Mouse (Mus musculus) lung, postnatal 0 days (tissue): ENCODE results near the gene Car15.

ENCODE experiments used
- CTCF ChIP-seq: IDR thresholded peaks from 2 replicates; pipeline ENCODE4 v1.5.1; 2016; ENCODE audit warnings: antibody characterized with exemption, mild to moderate bottlenecking
- EP300 ChIP-seq: IDR thresholded peaks from 2 replicates; pipeline ENCODE4 v1.6.1; 2016; ENCODE audit warnings: antibody characterized with exemption, mild to moderate bottlenecking, control low read depth

DNA sequence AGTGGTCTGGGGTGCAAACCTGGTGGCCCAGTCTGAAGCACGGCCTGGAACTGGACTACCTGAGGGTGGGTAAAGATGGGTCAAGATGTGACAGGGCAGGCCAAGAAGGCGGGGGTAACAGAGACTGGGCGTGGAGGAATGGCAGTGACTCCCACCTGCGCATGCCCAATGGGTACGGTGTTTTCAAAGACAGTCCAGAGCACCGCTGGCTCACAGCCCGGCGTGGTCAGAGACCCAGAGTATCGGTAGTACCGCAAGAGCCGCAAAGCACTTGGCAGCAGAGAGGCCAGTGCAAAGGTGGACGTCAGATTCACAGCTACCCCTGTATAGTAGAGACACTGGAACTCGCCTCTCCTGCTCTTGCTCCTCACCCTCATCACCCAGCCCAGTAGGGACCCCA, 2.7 kb downstream of the Car15 start:
- TF ChIP-seq CTCF (no peak), EP300 (no peak)
